Mouse (Mus musculus): Measurements from ENCODE around the gene Gm10985. TPM values are rescaled to one million over a fixed set of nuclear protein-coding genes. Genes with fewer than 3 reads are reported as not detected.

Gene Gm10985
- not detected in 2 replicates for polyA plus RNA-seq (2015; fragmentation: Nextera tagmentation; extraction: Ambion mirVana)

DNA sequence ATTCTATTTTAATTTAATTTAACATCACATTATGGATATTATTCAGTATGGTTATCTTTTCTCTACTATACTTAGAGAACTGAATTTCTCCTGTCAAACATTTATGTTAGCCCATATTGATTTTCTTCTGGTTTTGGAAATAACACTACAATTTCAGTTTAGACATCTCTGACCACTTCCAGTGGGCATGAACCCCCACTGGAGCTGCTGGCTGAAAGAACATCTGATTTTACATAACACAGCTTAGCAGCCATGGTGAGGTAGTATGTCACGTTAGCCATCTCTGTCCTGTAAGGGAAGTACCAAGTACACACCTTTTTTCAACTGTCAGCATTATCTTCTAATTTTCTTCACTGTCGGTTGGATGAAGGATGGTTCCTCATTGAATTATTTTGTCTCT, at the start of gene Gm10985:
Gene Gm10985, plus strand, starts transcription at position 301 of the 400 bp plus-strand sequence.
- Histone ChIP-seq H3K27me3 (no peaks in the 10 kb centered on the region), H3K27ac (replicated peaks) (no peak within 1 kb of the TSS), H3K36me3 (no peaks in the 10 kb centered on the region), H3K9me3 (no peaks in the 10 kb centered on the region), H3K4me2 (no peak within 1 kb of the TSS), H3K4me3 (no peak within 1 kb of the TSS), H3K4me1 (replicated peaks) (no peaks in the 10 kb centered on the region), H3K9ac (no peak within 1 kb of the TSS)
- 79% methylated on average over 2 of the region's 2 CpGs for WGBS
- no peak for ATAC-seq (ENCODE audit: low read depth)

DNA sequence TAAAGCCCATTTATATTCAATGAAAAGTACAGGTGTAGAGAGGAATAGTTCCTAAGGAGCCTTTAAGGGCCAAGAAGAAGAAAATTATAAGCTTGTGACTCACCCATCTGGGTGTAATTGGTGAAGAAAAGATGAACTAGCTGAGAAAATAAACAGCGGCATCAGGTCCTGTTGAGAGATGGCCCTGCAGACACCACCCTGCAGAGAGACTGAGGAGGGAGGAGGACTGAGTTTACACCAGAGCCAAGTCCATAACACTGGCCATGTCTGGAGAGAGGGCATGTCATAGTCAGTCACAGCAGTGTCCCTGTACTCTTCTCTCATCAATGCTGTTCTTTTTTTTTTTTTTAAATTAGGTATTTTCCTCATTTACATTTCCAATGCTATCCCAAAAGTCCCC, 48.0 kb upstream of the Gm10985 start:
- 77% methylated on average over 1 of the region's 1 CpGs for WGBS
- H3K9ac ChIP-seq, result no peak overlapping the region
- H3K9me3 ChIP-seq, result no peaks in the 10 kb centered on the region
- H3K4me3 ChIP-seq, result no peak overlapping the region
- H3K4me2 ChIP-seq, result no peak overlapping the region
- no peak overlapping the region for H3K27ac ChIP-seq (replicated peaks)
- ATAC-seq (ENCODE audit: low read depth), result no peak
- H3K4me1 ChIP-seq (replicated peaks), result no peaks in the 10 kb centered on the region
- no peaks in the 10 kb centered on the region for H3K27me3 ChIP-seq
- no peaks in the 10 kb centered on the region for H3K36me3 ChIP-seq

DNA sequence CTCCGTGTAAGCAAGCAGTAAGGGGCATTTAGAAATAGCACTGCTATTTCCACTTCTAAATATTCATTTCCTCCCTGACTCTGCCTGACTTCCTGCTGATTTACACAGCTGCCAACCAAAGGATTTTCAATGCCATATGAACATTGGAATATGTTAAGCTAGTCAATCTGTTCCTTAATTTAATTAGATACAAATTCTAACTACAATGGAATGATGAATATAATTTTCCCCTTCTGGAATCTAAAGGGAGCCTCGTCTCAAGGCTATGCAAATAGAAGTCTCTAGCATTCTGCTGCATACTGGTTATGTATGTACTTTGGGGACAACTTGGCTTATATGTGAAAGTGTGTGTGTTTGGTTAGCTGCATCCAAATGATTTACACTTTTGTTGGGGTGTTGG, 45.2 kb upstream of the Gm10985 start:
- Histone ChIP-seq H3K27ac (replicated peaks) (no peak overlapping the region), H3K27me3 (no peaks in the 10 kb centered on the region), H3K9me3 (no peaks in the 10 kb centered on the region), H3K4me3 (no peak overlapping the region), H3K4me2 (no peak overlapping the region), H3K4me1 (replicated peaks) (no peaks in the 10 kb centered on the region), H3K36me3 (no peaks in the 10 kb centered on the region), H3K9ac (no peak overlapping the region)
- 53% methylated on average over 2 of the region's 2 CpGs for WGBS
- ATAC-seq (ENCODE audit: low read depth), result no peak

DNA sequence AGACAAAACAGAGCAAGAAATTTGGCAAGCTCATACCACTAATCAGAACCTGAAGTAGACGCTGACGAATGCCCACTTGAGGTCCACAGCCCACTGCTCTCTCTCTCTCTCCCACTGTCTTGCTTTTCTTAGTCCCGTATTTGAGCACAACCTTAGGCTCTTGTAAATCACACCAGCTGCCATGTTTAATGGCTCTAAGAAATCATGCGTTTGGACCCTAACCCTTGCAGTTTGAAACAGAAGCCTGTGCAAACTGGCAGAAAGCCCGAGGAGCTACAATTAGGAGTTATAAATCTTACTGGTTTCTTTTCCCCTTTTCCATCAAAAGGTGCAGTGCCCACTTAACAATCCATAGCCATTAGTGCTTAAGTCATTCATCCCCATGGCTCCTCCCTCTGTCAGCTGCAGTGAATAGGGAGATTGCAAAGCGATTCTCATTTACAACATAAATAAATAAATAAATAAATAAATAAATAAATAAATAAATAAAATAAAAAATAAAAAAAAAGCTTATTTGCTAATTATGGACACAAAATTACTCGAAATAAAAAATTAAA, 31.4 kb upstream of the Gm10985 start:
- Histone ChIP-seq H3K4me1 (replicated peaks) (peaks cover 5% of the 10 kb centered on the region), H3K9me3 (no peaks in the 10 kb centered on the region), H3K9ac (no peak overlapping the region), H3K36me3 (no peaks in the 10 kb centered on the region), H3K4me2 (0 out of 2 replicates have a peak overlapping the region, but pooled peaks have one; percentile 9), H3K27ac (replicated peaks) (no peak overlapping the region), H3K27me3 (no peaks in the 10 kb centered on the region), H3K4me3 (no peak overlapping the region)
- 18% methylated on average over 7 of the region's 7 CpGs for WGBS
- ATAC-seq (ENCODE audit: low read depth), result peak; percentile 87

DNA sequence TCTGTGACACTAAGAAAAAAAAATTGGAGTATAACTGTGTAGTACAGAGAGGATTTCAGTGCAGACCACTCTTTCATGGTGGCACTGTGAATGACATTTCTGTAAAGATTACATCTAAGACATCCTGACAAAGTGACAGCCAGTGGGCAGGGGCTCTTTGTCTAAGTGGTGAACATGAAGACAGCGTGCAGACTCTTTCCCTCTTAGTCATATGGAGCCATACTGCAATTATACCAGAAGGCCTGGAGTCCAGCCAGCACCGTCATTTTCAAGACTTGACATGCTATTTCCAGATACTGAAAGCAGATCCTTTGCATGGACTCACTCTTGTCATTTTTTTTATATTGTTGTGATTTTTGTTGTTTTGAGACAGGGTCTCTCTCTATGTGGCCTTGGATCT, 10.6 kb upstream of the Gm10985 start:
- no peak overlapping the region for H3K4me2 ChIP-seq
- H3K4me3 ChIP-seq, result no peak overlapping the region
- H3K9me3 ChIP-seq, result no peaks in the 10 kb centered on the region
- H3K27ac ChIP-seq (replicated peaks), result no peak overlapping the region
- WGBS, result 90% methylated on average over 2 of the region's 2 CpGs
- no peaks in the 10 kb centered on the region for H3K36me3 ChIP-seq
- H3K27me3 ChIP-seq, result no peaks in the 10 kb centered on the region
- no peak overlapping the region for H3K9ac ChIP-seq
- ATAC-seq (ENCODE audit: low read depth), result no peak
- H3K4me1 ChIP-seq (replicated peaks), result no peaks in the 10 kb centered on the region

DNA sequence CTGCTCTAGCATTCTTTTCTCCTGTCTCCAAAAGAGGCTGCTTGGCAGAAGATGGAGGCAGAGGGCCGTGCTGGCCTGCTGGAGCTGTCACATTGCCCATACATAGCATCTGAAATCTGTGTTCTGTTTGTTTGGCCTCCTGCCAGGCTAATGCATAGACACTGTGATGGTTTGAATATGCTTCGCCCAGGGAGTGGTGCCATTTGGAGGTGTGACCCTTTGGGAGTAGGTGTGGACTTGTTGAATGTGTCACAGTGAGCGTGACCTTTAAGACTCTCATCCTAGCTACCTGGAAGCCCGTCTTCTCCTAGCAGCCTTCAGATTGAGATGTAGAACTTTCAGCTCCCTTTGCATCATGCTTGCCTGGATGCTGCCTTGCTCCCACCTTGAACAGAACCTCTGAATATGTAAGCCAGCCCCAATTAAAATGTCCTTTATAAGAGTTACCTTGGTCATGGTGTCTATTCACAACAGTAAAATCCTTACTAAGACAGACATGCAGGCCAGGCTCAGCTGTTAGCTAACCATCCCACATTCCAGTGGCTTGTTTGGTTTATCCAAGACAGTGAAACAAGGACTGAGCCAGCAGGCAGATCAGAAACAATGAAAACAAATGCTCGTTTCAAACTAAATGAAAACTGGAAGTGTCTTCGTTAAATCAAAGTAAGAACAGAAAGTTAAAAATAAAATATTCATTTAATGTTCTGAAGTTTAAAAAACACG, 1.5 kb downstream of the Gm10985 start:
- no peaks in the 10 kb centered on the region for H3K27me3 ChIP-seq
- no peak overlapping the region for H3K9ac ChIP-seq
- WGBS, result 83% methylated on average over 7 of the region's 7 CpGs
- H3K36me3 ChIP-seq, result no peaks in the 10 kb centered on the region
- H3K4me2 ChIP-seq, result no peak overlapping the region
- ATAC-seq (ENCODE audit: low read depth), result no peak
- H3K4me3 ChIP-seq, result no peak overlapping the region
- no peaks in the 10 kb centered on the region for H3K4me1 ChIP-seq (replicated peaks)
- no peaks in the 10 kb centered on the region for H3K9me3 ChIP-seq
- no peak overlapping the region for H3K27ac ChIP-seq (replicated peaks)

DNA sequence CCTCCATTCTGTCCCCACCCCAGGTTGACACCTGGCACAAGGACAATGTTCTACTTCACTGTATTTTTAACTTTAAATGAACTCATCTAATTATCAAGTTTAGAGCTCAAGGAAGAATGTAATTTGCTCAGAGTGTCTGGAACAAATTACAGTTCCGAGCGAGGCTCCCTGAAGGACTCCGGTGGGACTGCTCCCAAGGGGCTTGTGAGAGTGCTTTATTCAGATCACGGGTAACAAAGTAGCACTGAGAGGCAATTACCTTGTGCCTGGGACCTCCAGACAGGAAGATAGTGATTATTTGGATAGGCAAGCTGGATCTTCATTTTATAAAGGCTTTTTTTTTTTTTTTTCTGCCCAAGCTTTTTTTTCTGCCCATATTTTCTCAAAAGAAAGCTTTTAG, 2.8 kb downstream of the Gm10985 start:
- H3K4me1 ChIP-seq (replicated peaks), result no peaks in the 10 kb centered on the region
- WGBS, result 48% methylated on average over 4 of the region's 4 CpGs

DNA sequence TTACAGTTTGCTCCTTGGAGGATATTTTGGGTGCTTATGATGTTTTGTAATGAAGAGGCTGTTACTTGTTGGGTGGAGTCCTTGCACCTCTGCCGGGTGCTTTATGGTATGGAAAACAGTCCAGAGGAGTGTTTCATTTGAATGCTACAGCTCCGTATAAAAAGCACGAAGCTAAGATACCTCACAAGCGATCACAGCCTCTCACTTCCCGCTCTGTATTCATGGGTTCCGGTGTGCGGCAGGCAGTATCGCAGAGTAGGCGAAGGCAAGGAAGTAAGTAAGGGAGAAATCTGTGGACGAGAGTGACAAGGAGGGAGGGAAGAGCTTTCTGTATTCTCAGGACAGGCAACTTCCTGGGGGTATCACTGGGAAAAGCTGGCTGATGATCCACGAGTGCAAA, 3.4 kb downstream of the Gm10985 start:
- Histone ChIP-seq H3K4me2 (no peak overlapping the region), H3K4me1 (replicated peaks) (no peaks in the 10 kb centered on the region), H3K36me3 (no peaks in the 10 kb centered on the region), H3K4me3 (no peak overlapping the region), H3K27ac (replicated peaks) (no peak overlapping the region), H3K27me3 (no peaks in the 10 kb centered on the region), H3K9ac (no peak overlapping the region), H3K9me3 (no peaks in the 10 kb centered on the region)
- WGBS, result 81% methylated on average over 11 of the region's 11 CpGs
- no peak for ATAC-seq (ENCODE audit: low read depth)

More for the DNA sequence above, 2.8 kb downstream of the Gm10985 start:
- Histone ChIP-seq H3K27me3 (no peaks in the 10 kb centered on the region), H3K9me3 (no peaks in the 10 kb centered on the region), H3K36me3 (no peaks in the 10 kb centered on the region), H3K27ac (replicated peaks) (no peak overlapping the region), H3K4me3 (no peak overlapping the region), H3K4me2 (no peak overlapping the region), H3K9ac (no peak overlapping the region)
- ATAC-seq (ENCODE audit: low read depth), result no peak

DNA sequence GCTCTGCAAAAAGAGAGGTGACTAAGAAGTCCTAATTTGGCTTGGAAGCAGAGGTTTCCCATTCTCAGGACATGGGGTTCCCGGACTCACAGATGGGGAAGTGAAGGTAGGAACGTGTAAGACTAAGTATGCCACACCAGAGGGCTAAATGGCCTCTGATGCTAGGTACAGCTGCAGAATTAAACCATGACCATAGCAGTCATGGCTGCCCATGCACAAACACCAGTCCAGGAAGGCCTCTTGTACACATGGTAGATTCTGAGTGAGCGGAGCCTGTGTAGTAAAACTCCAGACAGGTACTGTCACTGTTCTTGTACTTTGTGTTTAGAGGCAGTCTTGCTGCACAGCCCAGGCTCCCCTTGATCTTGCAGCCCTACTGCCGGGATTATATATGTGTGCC, 9.4 kb downstream of the Gm10985 start:
- H3K9me3 ChIP-seq, result no peaks in the 10 kb centered on the region
- no peak overlapping the region for H3K27ac ChIP-seq (replicated peaks)
- H3K4me1 ChIP-seq (replicated peaks), result no peaks in the 10 kb centered on the region
- H3K4me2 ChIP-seq, result no peak overlapping the region
- no peaks in the 10 kb centered on the region for H3K27me3 ChIP-seq
- H3K4me3 ChIP-seq, result no peak overlapping the region
- peaks cover 34% of the 10 kb centered on the region for H3K36me3 ChIP-seq
- no peak for ATAC-seq (ENCODE audit: low read depth)
- H3K9ac ChIP-seq, result no peak overlapping the region
- 91% methylated on average over 4 of the region's 4 CpGs for WGBS

DNA sequence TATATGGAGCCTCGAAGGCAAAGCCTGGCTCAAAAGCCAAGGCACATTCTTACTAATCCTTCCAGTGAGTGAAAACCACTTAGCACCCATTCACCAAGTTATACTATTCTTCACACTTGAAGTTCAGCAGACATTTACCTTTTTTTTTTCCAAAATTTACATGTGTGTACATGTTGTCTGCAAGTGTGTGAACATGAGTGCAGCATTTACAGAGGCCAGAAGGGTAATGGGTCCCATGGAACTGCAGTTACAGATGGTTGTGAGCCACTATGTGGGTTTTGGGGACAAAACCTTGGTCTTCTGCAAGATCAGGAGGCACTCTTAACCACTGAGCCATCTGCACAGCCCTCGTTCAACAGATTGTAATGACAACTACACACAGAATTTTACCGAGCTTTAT, 9.9 kb downstream of the Gm10985 start:
- no peak overlapping the region for H3K27ac ChIP-seq (replicated peaks)
- no peak overlapping the region for H3K4me2 ChIP-seq
- ATAC-seq (ENCODE audit: low read depth), result no peak
- no peaks in the 10 kb centered on the region for H3K4me1 ChIP-seq (replicated peaks)
- no peak overlapping the region for H3K9ac ChIP-seq
- WGBS, result 86% methylated on average over 3 of the region's 3 CpGs
- no peak overlapping the region for H3K4me3 ChIP-seq
- no peaks in the 10 kb centered on the region for H3K9me3 ChIP-seq
- H3K36me3 ChIP-seq, result peaks cover 40% of the 10 kb centered on the region
- H3K27me3 ChIP-seq, result no peaks in the 10 kb centered on the region

DNA sequence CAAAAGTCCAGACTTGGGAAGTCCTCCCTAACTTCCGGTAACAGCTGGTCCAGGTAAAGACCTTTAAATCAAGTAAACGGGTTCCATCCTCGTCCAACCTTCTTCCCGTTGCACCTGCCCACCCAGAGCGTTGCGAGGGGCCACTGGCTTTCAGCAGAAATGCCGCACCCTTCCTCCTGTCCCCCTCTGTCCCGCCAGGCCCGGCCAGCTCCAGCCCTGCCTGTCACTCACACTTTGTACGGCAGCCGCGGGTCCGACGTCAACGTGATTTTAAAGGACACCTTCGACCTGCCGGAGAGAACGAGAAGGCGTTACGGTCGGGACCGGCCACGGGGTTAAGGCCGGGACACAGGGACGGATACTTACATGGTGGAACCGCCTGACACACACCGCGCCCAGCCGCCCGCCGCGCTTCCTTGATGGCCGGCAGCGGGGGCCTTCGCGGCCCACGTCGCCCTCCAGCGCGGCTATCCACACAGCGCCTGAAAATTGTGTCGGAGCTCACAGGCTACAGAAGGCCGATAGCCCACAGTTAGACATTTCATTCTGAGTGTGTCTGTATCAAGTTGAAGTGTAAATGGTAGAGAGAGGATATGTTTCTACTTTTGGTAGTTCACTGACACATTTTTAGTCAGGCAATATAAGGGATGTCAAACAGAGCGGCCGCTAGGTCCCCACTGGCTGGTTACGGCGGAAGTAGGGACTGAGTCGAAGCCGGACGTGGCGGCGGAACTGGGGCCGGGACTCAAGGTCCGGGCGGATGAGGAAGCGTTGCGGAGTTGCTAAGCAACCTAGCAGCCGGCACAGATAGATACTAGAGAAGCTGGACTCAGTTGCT, 18.7 kb downstream of the Gm10985 start, which contains the start of gene Ufm1:
Gene Ufm1, minus strand, starts transcription at position 448 of the 838 bp plus-strand sequence.
- H3K36me3 ChIP-seq, result peaks cover 32% of the 10 kb centered on the region
- peaks cover 15% of the 10 kb centered on the region for H3K4me1 ChIP-seq (replicated peaks)
- H3K27ac ChIP-seq (replicated peaks), result 0 out of 2 replicates have a peak within 1 kb of the TSS, but pooled peaks have one; percentile 2
- peak within 1 kb of the TSS; percentile 90 for H3K9ac ChIP-seq
- H3K4me3 ChIP-seq, result peak within 1 kb of the TSS; percentile 97
- ATAC-seq (ENCODE audit: low read depth), result peak; percentile 100
- no peaks in the 10 kb centered on the region for H3K9me3 ChIP-seq
- under 1% methylated on average over 58 of the region's 58 CpGs for WGBS
- H3K27me3 ChIP-seq, result no peaks in the 10 kb centered on the region
- peak within 1 kb of the TSS; percentile 94 for H3K4me2 ChIP-seq

DNA sequence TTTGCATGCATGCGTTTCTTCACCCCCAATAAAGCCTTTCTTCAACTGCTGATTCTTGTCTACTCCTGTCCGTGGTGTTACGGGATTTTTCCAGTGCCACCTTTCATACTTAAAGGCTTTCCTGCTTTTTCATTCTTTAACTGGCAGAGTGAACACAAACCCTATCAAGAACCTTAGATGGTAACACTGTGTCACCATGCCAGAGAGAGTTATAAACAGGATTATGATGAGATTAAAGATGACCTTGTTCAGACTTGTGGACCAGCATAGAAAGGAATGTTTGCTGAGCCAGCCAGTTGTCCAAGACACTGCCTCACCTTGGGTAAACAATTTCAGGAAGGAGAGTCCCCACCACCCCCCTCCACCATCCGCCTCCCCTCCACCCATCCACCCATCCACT, 23.3 kb downstream of the Gm10985 start:
- H3K4me3 ChIP-seq, result no peak overlapping the region
- H3K36me3 ChIP-seq, result no peaks in the 10 kb centered on the region
- 0 out of 2 replicates have a peak, but pooled peaks cover 3% of the 10 kb centered on the region for H3K4me1 ChIP-seq (replicated peaks)
- ATAC-seq (ENCODE audit: low read depth), result no peak
- H3K9ac ChIP-seq, result no peak overlapping the region
- H3K27ac ChIP-seq (replicated peaks), result no peak overlapping the region
- WGBS, result 83% methylated on average over 4 of the region's 4 CpGs
- no peaks in the 10 kb centered on the region for H3K27me3 ChIP-seq
- no peaks in the 10 kb centered on the region for H3K9me3 ChIP-seq
- H3K4me2 ChIP-seq, result no peak overlapping the region

All from neural tube, embryonic 13.5 days (tissue).